Mouse (Mus musculus) right cerebral cortex, postnatal 14 days (tissue): ENCODE measurements around the gene Gm10999.
"Not testable (repeated sequence)": the region's sequence is repeated elsewhere in the genome, so short reads cannot be mapped to it uniquely, and the experiment has no call there.

Experiments
- DNase-seq: peaks from one replicate; pipeline ENCODE4 v3.0.0; 2022

Gm10999 gene

GRCm38 (mm10) chr8:129131561-129131960 lies at the start of gene Gm10999:
TSS of gene Gm10999 (minus strand) at chr8:129131661.
- DNase-seq: no peak

GRCm38 (mm10) chr8:129133475-129133874 lies 2.0 kb upstream of the Gm10999 start:
- no peak for DNase-seq

- DNase-seq: not testable (repeated sequence)
Measured at GRCm38 (mm10) chr8:129115761-129116160, 15.7 kb downstream of the Gm10999 start.
